Mouse (Mus musculus) CH12.LX (cell line): Measurements from ENCODE around the gene Oxct1. TPM values are rescaled to one million over a fixed set of nuclear protein-coding genes. Genes with fewer than 3 reads are reported as not detected.

Source experiments
- DNase-seq: peaks from one replicate; pipeline ENCODE4 v3.0.0-alpha.2; 2013; ENCODE audit errors: extremely low read depth
- H3K27ac ChIP-seq: 2 replicates; pipeline ENCODE4 v1.5.1; 2012; ENCODE audit warnings: low read depth, mild to moderate bottlenecking, control low read depth, moderate library complexity; ENCODE audit not compliant: insufficient read depth
- H3K27me3 ChIP-seq: replicated peaks from 2 replicates; pipeline ENCODE3; 2012; ENCODE audit warnings: inconsistent platforms
- H3K36me3 ChIP-seq, 2 experiments: replicated peaks in 1 of 2; 2 replicates each; pipeline versions ENCODE3 to v1.6.1; 2012; ENCODE audit warnings: inconsistent platforms in 1 of 2, low read length in 1 of 2, mild to moderate bottlenecking in 1 of 2, mixed read lengths in 1 of 2, moderate library complexity in 1 of 2; ENCODE audit not compliant: control insufficient read depth in 1 of 2, insufficient read depth in 1 of 2
- H3K4me1 ChIP-seq, 2 experiments: 2 replicates each; pipeline ENCODE4 v1.6.1; 2012; ENCODE audit warnings: inconsistent platforms in 1 of 2, moderate library complexity in 1 of 2; ENCODE audit not compliant: insufficient read depth in 2 of 2, control insufficient read depth in 1 of 2
- H3K4me2 ChIP-seq: 2 replicates; pipeline ENCODE4 v1.6.1; 2012; ENCODE audit warnings: low read depth, mild to moderate bottlenecking, control low read depth; ENCODE audit not compliant: poor library complexity, insufficient read depth, severe bottlenecking
- H3K4me3 ChIP-seq, 3 experiments: fragments of 150-350 bp in 1 of 3; sonication (generic) in 1 of 3; replicated peaks in 1 of 3; 2 replicates each; pipeline versions ENCODE3 to v1.5.1; 2011 to 2012; ENCODE audit warnings: low read depth in 2 of 3, low read length in 2 of 3, mild to moderate bottlenecking in 2 of 3, moderate library complexity in 2 of 3, control low read depth in 1 of 3, improper control_type of control experiment in 1 of 3, inconsistent platforms in 1 of 3, mixed read lengths in 1 of 3; ENCODE audit not compliant: poor library complexity in 1 of 3
- H3K79me2 ChIP-seq: replicated peaks from 2 replicates; pipeline ENCODE4 v1.6.1; 2012; ENCODE audit warnings: mild to moderate bottlenecking, moderate library complexity; ENCODE audit not compliant: control insufficient read depth, poor library complexity, insufficient read depth, severe bottlenecking; ENCODE audit errors: extremely low read depth
- H3K9ac ChIP-seq: 2 replicates; pipeline ENCODE4 v1.6.1; 2012; ENCODE audit warnings: low read depth, mild to moderate bottlenecking, control low read depth, moderate library complexity; ENCODE audit not compliant: insufficient read depth
- H3K9me3 ChIP-seq: replicated peaks from 2 replicates; pipeline ENCODE3; 2012; ENCODE audit warnings: low read length, inconsistent platforms, mixed read lengths
- BHLHE40 ChIP-seq: IDR thresholded peaks from 2 replicates; pipeline ENCODE4 v1.6.1; 2011; ENCODE audit warnings: mild to moderate bottlenecking, low read depth, low read length, improper control_type of control experiment
- CHD2 ChIP-seq: IDR thresholded peaks from 2 replicates; pipeline ENCODE4 v1.6.1; 2011; ENCODE audit warnings: low read length, improper control_type of control experiment
- E2F4 ChIP-seq: IDR thresholded peaks from 2 replicates; pipeline ENCODE4 v1.6.1; 2011; ENCODE audit warnings: low read depth, low read length, improper control_type of control experiment; ENCODE audit not compliant: insufficient replicate concordance
- ELF1 ChIP-seq: IDR thresholded peaks from 2 replicates; pipeline ENCODE4 v1.6.1; 2014; ENCODE audit warnings: low read depth, mild to moderate bottlenecking, inconsistent platforms, low read length, improper control_type of control experiment
- EP300 ChIP-seq: IDR thresholded peaks from 2 replicates; pipeline ENCODE4 v1.6.1; 2011; ENCODE audit warnings: low read length, improper control_type of control experiment
- GABPA ChIP-seq: IDR thresholded peaks from 2 replicates; pipeline ENCODE4 v1.6.1; 2012; ENCODE audit warnings: low read depth, low read length, improper control_type of control experiment, inconsistent platforms; ENCODE audit not compliant: insufficient replicate concordance
- IRF4 ChIP-seq: IDR thresholded peaks from 2 replicates; pipeline ENCODE4 v1.6.1; 2014; ENCODE audit warnings: low read depth, mild to moderate bottlenecking, inconsistent platforms, low read length, improper control_type of control experiment
- JUN ChIP-seq: IDR thresholded peaks from 2 replicates; pipeline ENCODE4 v1.6.1; 2011; ENCODE audit warnings: low read depth, mild to moderate bottlenecking, low read length, improper control_type of control experiment, moderate library complexity; ENCODE audit not compliant: insufficient read depth
- MAFK ChIP-seq: IDR thresholded peaks from 2 replicates; pipeline ENCODE4 v1.6.1; 2011; ENCODE audit warnings: low read length, improper control_type of control experiment; ENCODE audit not compliant: insufficient replicate concordance
- MAX ChIP-seq: IDR thresholded peaks from 2 replicates; pipeline ENCODE4 v1.6.1; 2011; ENCODE audit warnings: low read length, improper control_type of control experiment
- MAZ ChIP-seq: IDR thresholded peaks from 2 replicates; pipeline ENCODE4 v1.6.1; 2012; ENCODE audit warnings: low read depth, mild to moderate bottlenecking, inconsistent platforms, low read length, improper control_type of control experiment, moderate library complexity
- MYC ChIP-seq: IDR thresholded peaks from 2 replicates; pipeline ENCODE4 v1.6.1; 2011; ENCODE audit warnings: low read depth, mild to moderate bottlenecking, improper control_type of control experiment, low read length
- NELFE ChIP-seq: IDR thresholded peaks from 2 replicates; pipeline ENCODE4 v1.6.1; 2011; ENCODE audit warnings: low read depth, low read length, improper control_type of control experiment
- SIN3A ChIP-seq: IDR thresholded peaks from 2 replicates; pipeline ENCODE4 v1.6.1; 2012; ENCODE audit warnings: low read length, improper control_type of control experiment, inconsistent platforms
- TBP ChIP-seq: conservative IDR thresholded peaks from 2 replicates; pipeline ENCODE4 v1.6.1; 2011; ENCODE audit warnings: low read depth, low read length, improper control_type of control experiment
- UBTF ChIP-seq: IDR thresholded peaks from 2 replicates; pipeline ENCODE4 v1.6.1; 2012; ENCODE audit warnings: low read depth, mild to moderate bottlenecking, inconsistent platforms, low read length, improper control_type of control experiment, moderate library complexity
- ZMIZ1 ChIP-seq: IDR thresholded peaks from 2 replicates; pipeline ENCODE4 v1.6.1; 2012; ENCODE audit warnings: low read depth, mild to moderate bottlenecking, inconsistent platforms, low read length, improper control_type of control experiment
- dilution Hi-C: fragments of 300-500 bp; cut with MboI; formaldehyde crosslinking; loops from 2 replicates; pipeline ENCODE4 v1.14.3; 2020; ENCODE audit warnings: low sequenced_read_pairs; ENCODE audit not compliant: extremely low pct_unique_long_range_greater_than_20kb, extremely low pct_ligation_motif_present
- in situ Hi-C: fragments of 300-500 bp; cut with MboI; formaldehyde crosslinking; loops from 3 replicates; pipeline ENCODE4 v1.14.3; 2019; ENCODE audit warnings: low sequenced_read_pairs, low pct_ligation_motif_present, low pct_unique_long_range_greater_than_20kb, mixed read lengths
- polyA plus RNA-seq: library from polyadenylated mRNA; unstranded; fragments of >175 nt; gene quantifications from 2 replicates; pipeline ENCODE4 v1.2.1, GENCODE M21; 2012; ENCODE audit warnings: low read depth; ENCODE audit not compliant: insufficient read length
- total RNA-seq, 2 experiments: library from RNA; depleted of rRNA; stranded (reverse); fragments of 300-350 nt in 1 of 2; fragments of >200 nt in 1 of 2; gene quantifications; 2 replicates each; pipeline ENCODE4 v1.2.3; 2012 to 2014

Gene Oxct1
- total and polyA plus RNA-seq, 3 experiments: 101 to 127 (median 105) TPM

DNA sequence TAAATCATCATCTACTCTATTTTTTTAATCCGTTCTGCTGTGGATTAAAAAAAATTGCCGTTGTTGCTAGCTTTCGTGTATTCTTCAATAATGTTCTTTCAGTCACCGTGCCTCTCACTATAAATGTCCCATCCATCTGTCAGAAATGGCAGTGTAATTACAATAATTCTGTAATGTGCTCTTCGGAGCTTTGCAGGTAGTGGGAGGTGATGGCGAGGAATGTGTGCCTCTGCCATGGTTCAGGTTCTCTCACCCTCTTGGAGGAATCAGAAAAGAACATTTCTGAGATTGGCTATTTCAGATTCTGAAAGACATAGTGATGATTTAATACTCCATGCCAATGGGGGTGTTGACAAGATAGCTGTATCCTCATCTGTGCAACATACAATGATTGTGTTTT is 93.8 kb downstream of the Oxct1 start:
- Histone ChIP-seq H3K27ac (no peak overlapping the region), H3K79me2 (no peaks in the 10 kb centered on the region), H3K4me1 (peaks cover 0 to 9% of the 10 kb centered on the region in 2 experiments; a peak in 2 of 4 replicates), H3K4me3 (no peak overlapping the region), H3K9me3 (no peaks in the 10 kb centered on the region), H3K27me3 (no peaks in the 10 kb centered on the region), H3K4me2 (no peak overlapping the region), H3K9ac (no peak overlapping the region), H3K36me3 (peaks cover 0 to 5% of the 10 kb centered on the region in 2 experiments)
- no peak for TF ChIP-seq JUN
- DNase-seq: no peak
- in situ Hi-C loops (no loop called here), dilution Hi-C loops (no loop called here)

- Histone ChIP-seq H3K4me1 (peaks cover 0 to 9% of the 10 kb centered on the region in 2 experiments; a peak in 2 of 4 replicates), H3K36me3 (peaks cover 4 to 30% of the 10 kb centered on the region in 2 experiments), H3K9me3 (no peaks in the 10 kb centered on the region), H3K27ac (no peak overlapping the region), H3K4me2 (no peak overlapping the region), H3K27me3 (no peaks in the 10 kb centered on the region), H3K79me2 (no peaks in the 10 kb centered on the region), H3K4me3 (no peak overlapping the region), H3K9ac (no peak overlapping the region)
- TF ChIP-seq ZMIZ1 (no peak), MAZ (no peak), TBP (no peak)
- dilution Hi-C loops (no loop called here), in situ Hi-C loops (no loop called here)
- no peak for DNase-seq
These were observed 98.5 kb downstream of the Oxct1 start for GRCm38 (mm10) chr15:4124648-4125047.

DNA sequence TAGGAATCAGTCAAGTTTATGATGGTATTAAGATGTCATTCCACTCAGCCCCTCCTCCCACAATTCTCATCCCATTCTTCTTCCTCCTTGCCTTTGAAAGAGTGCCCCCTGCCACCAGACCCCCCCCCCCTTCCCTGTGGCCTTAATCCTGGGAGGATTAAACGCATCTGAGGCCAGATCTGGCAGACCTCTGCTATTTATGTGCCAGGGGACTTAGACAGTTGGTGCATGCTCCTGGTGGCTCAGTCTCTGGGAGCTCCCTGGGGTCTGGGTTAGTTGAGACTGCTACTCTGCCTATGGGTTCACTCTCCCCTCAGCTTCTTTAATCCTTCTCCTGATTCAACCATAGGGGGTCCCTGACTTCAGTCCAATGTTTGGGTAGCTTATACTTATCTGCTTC is 112.3 kb downstream of the Oxct1 start:
- Histone ChIP-seq H3K27ac (no peak overlapping the region), H3K4me1 (no peaks in the 10 kb centered on the region), H3K4me2 (no peak overlapping the region), H3K4me3 (no peak overlapping the region), H3K27me3 (no peaks in the 10 kb centered on the region), H3K9me3 (no peaks in the 10 kb centered on the region), H3K9ac (no peak overlapping the region), H3K79me2 (no peaks in the 10 kb centered on the region), H3K36me3 (peaks cover 3 to 35% of the 10 kb centered on the region in 2 experiments)
- TF ChIP-seq BHLHE40 (no peak), ELF1 (no peak), E2F4 (no peak), IRF4 (no peak), GABPA (no peak), MAFK (no peak), UBTF (no peak), SIN3A (no peak), NELFE (no peak), MAX (no peak), EP300 (no peak), CHD2 (no peak), MYC (no peak)
- dilution Hi-C loops: no loop called here
- in situ Hi-C loops: no loop called here
- DNase-seq: no peak
